Mouse (Mus musculus) MEL (cell line): ENCODE results near the gene Ctla2b.
"Not testable (repeated sequence)": the region's sequence is repeated elsewhere in the genome, so short reads cannot be mapped to it uniquely, and the experiment has no call there.

Source experiments
- CHD2 ChIP-seq: IDR thresholded peaks from 2 replicates; pipeline ENCODE4 v1.6.1; 2011; ENCODE audit warnings: low read length, improper control_type of control experiment
- EP300 ChIP-seq, 2 experiments: IDR thresholded peaks; 2 replicates each; pipeline ENCODE4 v1.6.1; 2011; ENCODE audit warnings: improper control_type of control experiment in 2 of 2, low read length in 2 of 2, low read depth in 1 of 2, mild to moderate bottlenecking in 1 of 2
- POLR2A ChIP-seq, 2 experiments: IDR thresholded peaks; 2 replicates each; pipeline ENCODE4 v1.6.1; 2011 to 2012; ENCODE audit warnings: low read length in 2 of 2, mild to moderate bottlenecking in 2 of 2, control low read depth in 1 of 2, improper control_type of control experiment in 1 of 2, low read depth in 1 of 2, moderate library complexity in 1 of 2; ENCODE audit not compliant: control insufficient read depth in 1 of 2, insufficient read depth in 1 of 2, poor library complexity in 1 of 2

GRCm38 (mm10) chr13:60935490-60935889 lies 38.2 kb upstream of the Ctla2b start, which contains the start of gene Gm49393:
- not testable (repeated sequence) for TF ChIP-seq POLR2A (IDR thresholded peaks at IDR 0.05; ENCODE audit: control insufficient read depth in 1 of 2, insufficient read depth in 1 of 2, low read depth in 1 of 2, low read length in 2 of 2, poor library complexity in 1 of 2); CHD2; EP300 (IDR thresholded peaks at IDR 0.05; ENCODE audit: low read depth in 1 of 2, low read length in 2 of 2)
